Mouse (Mus musculus) gastrocnemius, postnatal 4 days (tissue): ENCODE data around the gene Ddx1. TPM values are rescaled to one million over a fixed set of nuclear protein-coding genes. Genes with fewer than 3 reads are reported as not detected.

ENCODE experiments used
- DNase-seq, 2 experiments: peaks; one replicate each; pipeline ENCODE4 v3.0.0; 2021 to 2022; ENCODE audit warnings: low spot score in 2 of 2, mixed read lengths in 2 of 2
- long read RNA-seq, 2 experiments: library from polyadenylated mRNA; stranded (forward); transcript quantifications; one replicate each; pipeline ENCODE4 v2.0.0; 2021
- total RNA-seq, 2 experiments: library from RNA; stranded (reverse); gene quantifications; 2 replicates each; pipeline ENCODE4 v1.2.3; 2021

The Ddx1 gene
- total RNA-seq: 100 to 1,000 TPM; 106 to 109 TPM
- long read RNA-seq, experiment 1, full-length matches to known transcripts: 215 of 234 reads
- long read RNA-seq, experiment 1, partial matches to known transcripts: 8 of 234 reads
- long read RNA-seq, experiment 1, other reads (novel, unspliced or antisense): 11 of 234 reads
- long read RNA-seq, experiment 2, full-length matches to known transcripts: 241 of 256 reads
- long read RNA-seq, experiment 2, partial matches to known transcripts: 7 of 256 reads
- long read RNA-seq, experiment 2, other reads (novel, unspliced or antisense): 8 of 256 reads

DNA sequence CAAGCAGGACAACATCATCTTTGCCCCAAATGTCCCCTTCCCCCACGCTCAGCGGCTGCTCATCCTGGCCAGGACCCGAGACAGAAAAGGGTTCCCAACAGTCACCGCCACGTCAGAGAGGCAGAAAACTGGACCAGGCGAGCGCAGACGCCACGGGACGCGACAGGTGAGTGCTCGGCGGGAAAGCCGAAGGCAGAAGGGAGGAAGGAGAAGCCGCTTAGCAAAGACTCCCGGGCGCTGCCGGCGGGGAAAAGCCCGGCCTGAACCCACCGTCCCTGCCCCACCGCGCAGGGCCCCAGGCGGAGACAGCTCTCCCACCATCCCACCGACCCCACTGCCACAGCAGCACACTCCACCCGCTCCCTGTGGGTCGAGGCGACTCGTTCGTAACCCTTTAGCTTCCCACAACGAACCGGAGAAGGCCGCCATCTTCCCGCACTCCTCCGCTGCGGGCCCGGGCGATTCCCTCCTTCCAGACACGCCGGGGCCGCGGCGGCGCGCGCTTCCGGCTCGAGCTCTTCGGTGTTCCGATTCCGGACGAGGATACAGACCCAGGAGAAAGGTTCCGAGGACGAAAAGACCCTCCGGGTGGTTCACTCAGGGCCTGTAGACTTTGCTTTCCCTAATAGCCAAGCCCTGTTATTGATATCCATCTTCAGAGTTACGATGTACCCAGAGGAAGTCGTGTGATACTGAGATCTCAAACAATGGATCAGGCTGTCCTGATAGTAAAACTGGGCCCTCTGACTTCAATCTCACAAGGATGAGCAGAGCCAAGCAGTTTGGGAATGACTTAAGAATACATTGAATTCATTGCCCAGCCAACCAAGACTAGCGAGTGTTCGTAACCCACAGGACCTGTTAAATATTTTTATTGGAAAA lies at the start of gene Ddx1:
Gene Ddx1, minus strand, starts transcription at position 523 of the 882 bp plus-strand sequence.
- DNase-seq: peak; percentile 69 to 81

DNA sequence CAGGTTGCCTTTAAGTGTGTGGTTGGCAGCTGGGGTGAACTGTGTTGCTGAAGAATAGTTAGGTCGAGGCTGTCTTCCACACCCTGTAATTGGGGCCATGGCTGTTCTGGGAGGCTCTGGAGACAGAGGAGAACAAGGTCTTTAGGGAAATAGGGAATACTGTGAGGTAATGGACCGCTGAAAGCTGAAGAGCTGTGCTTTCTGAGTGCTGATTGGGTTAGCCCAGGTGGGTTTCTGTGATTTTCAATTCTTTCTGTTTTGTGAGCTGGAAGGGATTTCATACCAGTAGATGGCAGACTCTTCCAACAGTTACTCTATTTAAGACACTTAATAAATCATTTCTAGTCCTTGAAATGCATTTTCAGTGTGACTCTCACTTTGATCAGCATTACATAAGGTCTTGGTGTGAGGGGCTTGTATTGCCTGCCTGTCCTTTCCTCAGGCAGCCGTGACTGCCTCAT lies 44.4 kb upstream of the Ddx1 start:
- no peak for DNase-seq

DNA sequence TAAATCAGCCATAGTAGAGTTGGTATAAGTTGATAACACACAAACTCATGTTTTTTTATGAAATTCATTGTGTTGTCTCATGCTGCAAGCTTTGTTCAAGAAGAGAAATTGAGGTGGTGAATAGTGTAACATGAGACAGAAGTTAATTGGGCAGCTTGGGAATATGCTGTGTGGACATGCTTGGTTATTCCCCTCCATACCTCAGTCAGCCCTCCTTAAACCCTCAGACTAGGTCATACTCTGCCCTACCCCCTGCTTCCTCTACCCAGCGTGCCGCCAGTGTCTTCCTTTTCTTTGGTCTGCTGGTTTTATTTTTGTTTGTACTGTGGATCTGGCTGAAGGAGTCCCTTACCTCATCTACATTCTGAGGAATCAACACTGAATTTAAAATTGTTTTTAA lies 42.4 kb upstream of the Ddx1 start:
- DNase-seq: no peak

DNA sequence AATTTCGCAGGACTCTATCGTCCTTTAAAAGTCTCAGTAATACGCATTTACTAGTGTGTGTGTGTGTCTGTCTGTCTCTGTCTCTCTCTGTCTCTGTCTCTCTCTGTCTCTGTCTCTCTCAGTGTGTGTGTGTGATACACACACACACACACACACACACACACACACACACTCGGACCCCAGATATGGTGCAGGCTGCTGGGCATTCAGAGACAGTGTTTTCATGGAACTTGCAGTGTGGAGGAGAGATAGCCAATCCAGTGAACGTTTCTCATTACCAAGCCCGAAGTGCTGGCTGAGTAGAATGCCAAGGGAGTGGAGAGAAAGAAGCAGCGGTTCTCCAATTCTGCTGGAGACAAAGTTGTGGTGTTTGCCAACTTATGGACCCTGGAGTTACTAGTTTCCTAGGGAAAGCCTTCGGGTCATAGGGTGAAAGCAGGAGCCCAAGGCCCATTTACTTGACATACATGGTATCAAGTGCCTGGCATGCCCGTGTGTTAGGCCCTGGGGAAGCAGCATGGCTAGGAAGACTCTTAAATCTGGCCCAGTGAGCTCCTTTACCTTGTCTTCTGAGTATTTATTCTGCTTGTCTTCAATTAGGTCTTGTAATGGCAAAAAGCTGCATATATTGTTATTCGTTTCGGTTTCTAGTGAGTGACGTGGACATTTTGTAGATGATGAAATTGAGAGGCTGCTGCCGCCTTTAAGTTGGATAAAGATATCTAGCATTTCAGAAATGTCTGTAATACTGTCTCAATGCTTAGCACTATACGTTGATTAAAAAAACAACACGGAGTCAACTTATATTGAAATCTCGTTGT lies 20.8 kb upstream of the Ddx1 start:
- DNase-seq: no peak

DNA sequence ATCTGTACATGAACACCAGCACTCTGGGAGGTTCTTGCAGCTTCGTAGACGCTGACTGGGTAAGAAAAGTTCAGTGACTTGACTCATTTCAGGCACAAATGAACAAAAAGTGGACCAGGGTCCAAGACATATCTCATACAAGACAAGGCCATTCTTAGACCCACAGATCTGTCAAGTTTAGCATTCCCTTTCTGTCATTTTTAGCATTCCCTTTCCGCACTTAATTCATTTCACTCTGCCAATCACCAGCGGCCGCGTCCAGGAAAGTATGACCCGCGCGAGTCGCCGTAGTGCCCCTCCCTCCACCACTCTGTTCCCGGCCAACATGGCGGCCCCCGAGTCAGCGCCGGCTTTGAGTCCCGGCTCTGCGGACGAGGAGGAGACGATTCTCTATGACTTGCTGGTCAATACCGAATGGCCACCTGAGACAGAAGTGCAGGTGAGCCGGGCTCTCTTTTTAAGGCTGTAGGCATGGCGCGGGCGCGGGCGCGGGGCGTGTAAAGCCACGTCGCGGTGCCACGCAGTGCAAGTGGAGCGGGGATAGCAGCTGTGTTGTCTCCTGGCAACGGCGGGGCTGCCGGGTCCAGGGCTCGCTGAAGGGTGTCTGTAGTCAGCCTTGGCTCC lies 19.9 kb upstream of the Ddx1 start, which contains the start of gene Nbas:
Gene Nbas, plus strand, starts transcription at position 308 of the 624 bp plus-strand sequence.
- DNase-seq: peak; percentile 77 to 88

DNA sequence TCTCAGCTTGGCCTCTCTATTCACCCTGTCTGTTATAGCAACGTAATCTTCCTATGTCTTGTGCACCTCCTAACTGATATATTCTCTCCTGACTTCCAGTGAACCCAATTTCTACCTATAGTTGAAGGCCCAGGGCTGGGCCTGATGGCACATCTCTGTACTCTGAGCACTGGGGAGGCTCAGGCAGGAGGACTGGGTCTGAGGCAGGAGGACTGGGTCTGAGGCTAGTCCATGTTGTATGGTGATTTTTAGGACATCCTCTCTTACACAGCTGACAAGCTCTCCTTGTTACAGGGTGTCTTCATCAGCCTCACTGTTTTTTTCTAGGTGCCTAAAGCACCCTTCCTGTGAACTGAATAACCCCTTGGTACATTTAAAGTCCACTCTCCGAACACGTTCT lies 19.4 kb upstream of the Ddx1 start:
- no peak for DNase-seq

DNA sequence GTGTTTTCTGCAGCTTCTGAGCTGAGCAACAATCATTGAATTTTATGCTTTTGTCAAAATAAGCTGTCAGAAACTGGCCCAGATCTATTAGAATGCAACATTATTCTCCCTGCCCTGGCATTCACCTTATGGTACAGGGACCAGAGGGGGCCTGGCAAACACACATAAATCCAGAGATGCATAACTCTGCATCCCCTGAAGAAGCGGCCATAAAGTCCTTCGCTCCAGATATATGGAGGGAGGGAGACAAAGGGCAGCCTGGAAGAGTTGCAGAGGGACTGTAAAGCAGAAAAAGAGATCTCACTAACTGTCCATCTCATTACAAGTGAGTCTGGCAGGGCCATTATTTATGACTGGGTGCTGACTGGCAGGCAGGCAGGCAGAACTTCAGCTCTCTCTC lies 6.7 kb upstream of the Ddx1 start:
- DNase-seq: no peak

DNA sequence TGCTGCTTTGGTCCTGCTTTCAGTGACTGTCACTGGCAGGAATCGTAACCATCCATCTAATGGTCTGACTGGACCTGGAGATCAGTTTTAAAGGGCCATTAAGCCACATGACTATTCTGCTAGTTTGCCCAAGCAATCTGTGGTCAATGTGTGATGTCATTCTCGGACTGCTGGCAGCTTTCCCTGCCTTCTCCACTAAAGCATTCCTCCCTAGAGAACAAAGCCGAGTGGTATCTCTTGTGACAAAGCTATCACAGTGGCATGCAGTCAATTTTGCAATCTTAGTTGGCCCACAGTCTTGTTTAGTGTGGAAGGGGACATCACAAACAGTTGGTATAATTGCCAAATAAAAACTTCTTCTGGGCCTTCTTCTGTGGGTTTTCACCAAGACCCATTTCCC lies 6.1 kb upstream of the Ddx1 start:
- DNase-seq: no peak

DNA sequence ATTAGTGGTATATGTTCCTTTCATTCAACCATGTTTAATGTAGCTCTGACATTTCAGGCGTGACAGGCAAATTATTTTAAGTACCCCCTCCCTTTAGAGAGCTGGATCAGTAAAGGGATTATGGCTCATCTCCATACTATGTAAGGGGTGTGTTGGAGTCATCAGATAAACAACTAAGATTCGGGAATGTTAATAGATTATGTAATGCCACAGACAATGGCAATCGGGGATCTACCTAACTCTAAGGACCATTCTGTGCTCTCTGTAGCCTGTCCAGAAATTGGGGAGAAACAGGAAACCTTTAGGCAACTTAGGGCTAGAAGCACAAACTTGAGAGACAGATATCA lies 533 bp upstream of the Ddx1 start:
- DNase-seq: no peak

DNA sequence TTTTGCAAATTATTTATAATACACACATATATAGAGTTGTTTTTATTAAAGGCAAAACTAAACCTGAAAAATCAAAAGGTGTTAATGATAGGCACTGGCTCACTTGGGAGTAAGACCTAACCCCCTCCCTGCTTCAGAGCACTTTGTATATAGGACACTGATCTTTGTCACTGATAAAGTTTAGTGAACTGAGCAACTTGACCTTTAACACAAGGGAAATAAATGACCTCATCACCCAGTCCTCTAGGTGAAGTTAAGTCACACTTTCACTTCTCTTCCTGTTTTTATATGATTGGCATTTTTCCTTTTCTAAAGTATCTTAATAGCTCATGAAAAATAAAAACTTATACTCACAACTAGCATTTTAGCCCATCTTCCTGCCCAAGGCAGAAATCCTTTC lies 6.6 kb downstream of the Ddx1 start:
- DNase-seq: no peak

DNA sequence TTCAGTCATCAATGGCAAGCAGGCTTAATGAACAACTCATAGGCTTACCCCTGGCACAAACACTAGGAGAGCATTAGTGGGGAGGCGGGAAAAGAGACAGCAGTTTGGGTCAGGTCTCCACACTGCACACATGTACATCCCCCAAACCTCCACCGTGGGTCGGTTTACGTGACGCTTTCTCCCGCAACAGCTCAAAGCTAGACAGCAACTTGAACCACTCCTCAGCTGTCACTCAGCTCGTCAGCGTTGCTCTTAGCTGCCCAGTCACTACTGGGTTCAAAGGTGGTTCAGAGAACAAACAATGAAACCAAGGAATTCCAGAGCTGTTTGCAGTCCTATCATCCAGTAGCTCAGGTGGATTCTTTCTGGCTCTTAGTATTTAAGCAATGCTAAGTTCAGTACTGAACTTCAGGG lies 30.9 kb downstream of the Ddx1 start:
- DNase-seq: no peak

DNA sequence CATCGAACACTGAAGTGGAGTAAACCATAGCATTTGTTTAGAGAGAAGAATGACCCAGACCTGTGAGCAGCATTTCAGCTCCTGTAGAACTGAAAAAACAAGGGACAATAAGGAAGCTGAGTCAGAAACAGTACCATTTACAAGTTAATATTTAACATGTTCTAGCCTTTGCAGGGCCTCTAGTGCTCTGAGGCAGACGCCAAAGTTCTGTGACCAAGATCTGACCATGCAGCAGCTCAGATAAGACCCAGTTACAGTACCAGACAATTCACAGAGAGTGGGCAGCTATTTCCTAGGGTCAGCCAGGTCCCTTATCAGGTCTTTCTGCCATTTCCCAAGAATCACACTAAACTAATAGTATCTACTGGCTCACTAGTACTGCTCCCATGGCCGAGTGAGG lies 31.4 kb downstream of the Ddx1 start:
- no peak for DNase-seq

DNA sequence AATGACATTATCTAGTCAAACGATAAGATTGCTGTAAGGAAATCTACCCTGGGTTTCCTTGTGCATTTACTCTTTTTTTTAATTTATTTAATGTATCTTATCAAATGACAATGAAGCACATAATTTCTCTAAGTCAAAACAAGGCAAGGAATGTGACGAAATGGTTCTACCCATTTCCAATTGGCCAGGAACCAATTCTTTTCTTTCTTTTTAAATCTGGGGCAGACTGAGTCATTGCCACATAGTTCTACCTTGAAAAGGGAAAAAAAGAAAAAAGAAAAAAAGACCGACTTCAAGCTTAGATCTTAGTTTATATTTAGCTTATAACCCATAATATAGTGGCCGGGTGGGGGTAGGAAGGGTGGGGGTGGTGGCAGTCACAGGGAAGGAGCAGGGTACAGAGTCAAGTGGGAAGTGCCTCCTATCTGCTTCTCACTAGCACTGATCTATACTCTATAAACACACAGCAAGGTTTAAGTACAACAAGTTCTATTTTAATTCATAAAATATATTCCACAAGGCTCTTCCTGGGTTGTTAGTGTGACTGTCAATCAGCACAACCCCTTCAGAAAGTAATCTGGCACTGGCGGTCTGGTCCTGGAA lies 32.4 kb downstream of the Ddx1 start:
- no peak for DNase-seq

DNA sequence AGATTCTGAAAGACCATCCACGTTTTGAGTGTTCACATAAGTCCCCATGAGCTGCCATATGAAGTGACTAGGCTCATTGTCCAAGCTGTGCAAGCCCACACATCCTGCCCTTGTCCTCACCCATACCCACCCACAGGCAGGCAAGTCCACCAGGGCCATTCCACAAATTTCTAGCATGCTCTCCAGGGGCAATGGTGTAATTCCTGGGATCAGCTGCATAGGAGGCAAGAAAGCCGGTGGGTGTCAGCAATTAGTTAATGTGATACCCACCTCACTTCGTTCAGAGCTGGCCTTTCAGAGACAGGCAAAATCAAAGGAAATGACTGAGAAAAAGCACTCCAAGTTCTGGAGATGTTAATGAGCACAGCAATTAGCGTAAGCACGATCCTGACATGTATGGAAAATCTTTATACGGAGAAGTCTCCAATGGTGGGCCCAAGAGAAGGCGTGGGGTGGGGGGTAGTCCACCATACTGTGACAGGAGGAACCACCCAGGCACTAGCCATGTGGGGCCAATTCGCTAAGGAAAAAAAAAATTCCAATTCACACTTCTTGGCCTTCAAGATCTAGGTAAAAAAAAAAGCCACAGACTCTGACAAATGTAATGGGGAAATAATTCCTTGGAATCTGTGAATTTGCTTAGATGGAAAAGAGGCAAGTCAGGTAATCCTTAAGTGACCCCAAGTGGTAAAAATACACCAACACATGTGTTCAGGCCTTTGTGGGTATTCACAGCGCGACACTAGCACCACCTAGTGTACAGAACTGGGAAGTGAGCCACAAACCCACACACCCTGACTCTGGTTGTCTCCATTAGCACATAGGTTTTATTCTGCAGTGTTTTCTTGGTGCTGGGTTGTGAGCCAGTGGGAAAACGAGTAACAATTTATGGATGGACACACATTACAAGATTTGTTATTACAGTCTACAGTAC lies 34.4 kb downstream of the Ddx1 start:
- DNase-seq: peak; percentile 48 to 71

DNA sequence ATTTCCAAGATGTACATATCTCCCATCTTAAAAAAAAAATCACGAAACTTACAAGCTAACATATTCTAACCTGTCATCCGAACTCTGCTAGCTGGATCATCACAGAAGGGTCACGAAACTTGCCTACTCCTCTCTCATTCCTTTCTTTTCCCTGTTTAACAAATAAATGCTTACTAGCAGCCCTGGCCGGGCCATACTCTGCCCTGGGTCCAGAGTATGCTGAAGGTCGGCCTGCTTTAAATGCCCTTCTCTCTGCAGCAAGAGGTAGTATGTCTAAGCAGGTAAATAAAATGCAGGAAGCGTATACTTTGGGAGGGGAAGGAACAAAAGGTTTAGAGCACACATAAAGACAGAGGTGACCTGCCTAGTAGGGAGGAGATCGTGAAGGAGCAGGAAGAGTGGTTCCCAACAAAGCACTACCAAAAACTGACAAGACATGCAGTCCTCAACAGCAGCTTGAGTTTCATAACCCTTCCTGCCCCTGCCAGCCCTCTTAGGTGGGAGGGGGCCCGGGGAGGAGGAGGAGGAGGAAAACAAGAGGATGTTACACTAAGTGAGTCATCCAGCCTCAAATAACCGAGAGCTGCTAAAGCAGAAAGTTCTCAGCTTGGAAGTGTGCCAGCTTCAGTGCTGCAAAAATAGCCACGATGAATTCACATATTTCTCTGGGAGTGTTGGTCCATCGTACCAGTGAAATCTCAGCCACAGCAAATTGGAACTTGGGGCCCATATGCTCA lies 37.1 kb downstream of the Ddx1 start:
- peak; percentile 26 to 50 for DNase-seq

DNA sequence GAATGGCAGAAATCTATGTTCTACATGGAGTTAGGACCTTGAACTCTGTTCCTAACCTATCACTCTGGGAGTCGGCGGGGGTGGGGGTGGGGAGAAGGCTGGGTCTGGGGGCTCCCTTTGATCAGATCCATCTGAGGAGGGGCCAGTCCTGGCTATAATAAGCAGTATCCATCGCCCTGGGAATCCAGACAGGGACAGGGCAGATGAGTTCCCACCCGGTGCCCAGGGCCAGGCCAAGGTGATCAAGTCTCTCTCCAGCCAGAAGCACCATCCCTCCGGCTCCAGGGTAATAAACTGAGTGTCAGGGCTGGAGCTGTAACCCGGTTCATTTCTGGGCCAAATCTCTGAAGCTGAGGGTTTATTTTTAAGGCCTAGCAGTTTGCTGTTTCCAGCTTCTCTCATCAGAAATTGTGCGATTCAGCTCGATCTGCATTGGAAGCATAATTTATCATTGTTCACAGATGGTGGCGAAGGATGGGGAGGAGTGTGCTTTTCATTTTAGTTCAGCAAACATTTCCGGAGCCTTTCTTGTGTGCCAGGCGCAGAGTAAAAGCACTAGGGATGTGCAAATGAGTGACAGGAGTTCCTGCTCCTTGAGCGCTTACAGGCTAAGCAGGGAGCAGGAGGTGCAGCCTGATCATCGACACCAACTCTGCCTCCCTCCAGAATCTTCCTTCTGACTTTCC lies 39.2 kb downstream of the Ddx1 start:
- no peak for DNase-seq

DNA sequence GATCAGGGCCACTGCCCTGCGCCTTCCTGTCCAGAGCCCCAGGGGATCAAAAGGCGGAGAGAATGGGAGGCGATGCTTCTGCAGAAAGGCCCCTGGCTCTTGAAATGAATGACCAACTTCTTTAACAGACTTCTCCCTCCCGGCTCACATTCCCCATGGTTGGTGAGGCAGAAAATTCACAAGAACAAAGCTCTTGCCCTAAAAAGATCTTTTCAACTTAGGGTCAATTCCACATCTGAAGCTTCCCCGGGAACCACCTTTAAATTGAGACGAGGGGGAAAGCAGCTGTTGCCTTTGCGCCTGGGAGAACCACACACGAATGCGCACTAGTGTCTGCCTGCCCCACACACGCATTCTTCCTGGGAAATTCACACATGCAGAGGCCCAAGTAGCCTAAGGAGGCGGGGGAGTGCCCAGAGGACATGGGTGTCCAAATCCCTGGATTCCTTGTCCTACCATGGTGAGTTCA lies 40.0 kb downstream of the Ddx1 start:
- no peak for DNase-seq

DNA sequence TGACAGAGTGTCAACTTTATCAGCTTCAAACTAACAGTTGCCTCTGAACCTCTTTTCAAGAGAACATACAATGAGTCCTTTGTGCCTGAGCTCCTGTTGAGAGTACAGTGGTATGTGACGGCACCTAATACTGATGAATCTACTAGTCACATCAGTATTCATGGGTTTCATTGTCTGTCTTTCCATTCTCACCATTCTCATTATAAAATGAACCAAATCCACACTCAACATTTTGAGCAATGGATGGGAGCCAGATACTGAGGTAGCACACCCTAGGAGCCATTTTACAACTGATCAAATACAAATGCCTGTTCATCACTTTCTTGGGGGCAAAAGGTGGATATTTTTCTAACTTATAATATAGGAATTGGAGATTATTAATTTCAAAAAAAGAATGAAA lies 40.5 kb downstream of the Ddx1 start:
- DNase-seq: no peak
